Mouse (Mus musculus) heart, postnatal 10 days (tissue): Measurements from ENCODE around the gene Mid1. TPM values are rescaled to one million over a fixed set of nuclear protein-coding genes. Genes with fewer than 3 reads are reported as not detected.

Experiments
- DNase-seq, 2 experiments: peaks; one replicate each; pipeline ENCODE4 v3.0.0; 2021
- intact Hi-C: fragments of 180-260 bp; cut with DNase I; formaldehyde crosslinking; loops from one replicate; pipeline ENCODE4 v1.15.1; 2025
- total RNA-seq, 2 experiments: library from RNA; stranded (reverse); gene quantifications; 2 replicates each; pipeline ENCODE4 v1.2.3; 2021

Gene Mid1
- 10 to 100 TPM in 1 of 2 experiments, 1 to 10 TPM in 1; 9.8 to 12.1 TPM for total RNA-seq

- DNase-seq: peak; percentile 36 to 62
- intact Hi-C loops: loop anchor here (5.0 to 10.0 kb wide), 2 partner anchors 213 to 350 kb away; no protein-coding TSS in a partner anchor
Measured at GRCm38 (mm10) chrX:169685131-169685530, at the start of gene Mid1. TSS of gene Mid1 (plus strand) at chrX:169685199.

- intact Hi-C loops: no loop called here
- DNase-seq: no peak
Measured at GRCm38 (mm10) chrX:169673056-169673455, 11.9 kb upstream of the Mid1 start.

GRCm38 (mm10) chrX:169676313-169676712, 8.7 kb upstream of the Mid1 start:
- intact Hi-C loops: no loop called here

GRCm38 (mm10) chrX:169685731-169686130, 732 bp downstream of the Mid1 start:
- DNase-seq: no peak
- intact Hi-C loops: loop anchor here (5.0 to 10.0 kb wide), 2 partner anchors 213 to 351 kb away; no protein-coding TSS in a partner anchor

More at GRCm38 (mm10) chrX:169676313-169676712, 8.7 kb upstream of the Mid1 start:
- no peak for DNase-seq

GRCm38 (mm10) chrX:169691217-169691616, 6.2 kb downstream of the Mid1 start:
- intact Hi-C loops: no loop called here
- no peak for DNase-seq

GRCm38 (mm10) chrX:169691675-169692074, 6.7 kb downstream of the Mid1 start:
- intact Hi-C loops: no loop called here
- DNase-seq: peak in 1 of 2 experiments; percentile 44

- intact Hi-C loops: no loop called here
- no peak for DNase-seq
Measured at GRCm38 (mm10) chrX:169692225-169692909, 7.4 kb downstream of the Mid1 start.

- intact Hi-C loops: no loop called here
- DNase-seq: no peak
Measured at GRCm38 (mm10) chrX:169704016-169704602, 19.1 kb downstream of the Mid1 start.

GRCm38 (mm10) chrX:169723511-169723910, 38.5 kb downstream of the Mid1 start:
- DNase-seq: peak; percentile 29 to 43

GRCm38 (mm10) chrX:169735387-169735969, 50.5 kb downstream of the Mid1 start:
- intact Hi-C loops: no loop called here
- DNase-seq: no peak

More at GRCm38 (mm10) chrX:169723511-169723910, 38.5 kb downstream of the Mid1 start:
- intact Hi-C loops: no loop called here

- DNase-seq: no peak
- intact Hi-C loops: no loop called here
Measured at GRCm38 (mm10) chrX:169758001-169758400, 73.0 kb downstream of the Mid1 start.

- intact Hi-C loops: no loop called here
- DNase-seq: no peak
Measured at GRCm38 (mm10) chrX:169779535-169779934, 94.5 kb downstream of the Mid1 start, which contains the start of gene 4933400A11Rik. TSS of gene 4933400A11Rik (minus strand) at chrX:169779635.

- intact Hi-C loops: loop anchor here (10.0 kb wide), 1 partner anchor 465 kb away; the partner anchor contains the start of gene Hccs
- no peak for DNase-seq
Measured at GRCm38 (mm10) chrX:169789702-169790101, 104.7 kb downstream of the Mid1 start.

- no peak for DNase-seq
- intact Hi-C loops: loop anchor here (10.0 kb wide), 1 partner anchor 468 kb away; the partner anchor contains the start of gene Hccs
Measured at GRCm38 (mm10) chrX:169792879-169793278, 107.9 kb downstream of the Mid1 start.

GRCm38 (mm10) chrX:169794421-169794820, 109.4 kb downstream of the Mid1 start:
- DNase-seq: no peak
- intact Hi-C loops: loop anchor here (10.0 kb wide), 1 partner anchor 470 kb away; the partner anchor contains the start of gene Hccs

- peak in 1 of 2 experiments; percentile 13 for DNase-seq
- intact Hi-C loops: loop anchor here (5.0 to 10.0 kb wide), 2 partner anchors 87 to 470 kb away; partner anchors contain the start of gene Hccs
Measured at GRCm38 (mm10) chrX:169794831-169795311, 109.9 kb downstream of the Mid1 start.

- peak in 1 of 2 experiments; percentile 15 for DNase-seq
- intact Hi-C loops: loop anchor here (5.0 to 10.0 kb wide), 2 partner anchors 85 to 472 kb away; partner anchors contain the start of gene Hccs
Measured at GRCm38 (mm10) chrX:169797148-169797547, 112.1 kb downstream of the Mid1 start.

GRCm38 (mm10) chrX:169798987-169799680, 114.1 kb downstream of the Mid1 start:
- peak; percentile 29 to 74 for DNase-seq
- intact Hi-C loops: loop anchor here (5.0 to 10.0 kb wide), 2 partner anchors 83 to 474 kb away; partner anchors contain the start of gene Hccs

- DNase-seq: no peak
- intact Hi-C loops: no loop called here
Measured at GRCm38 (mm10) chrX:169800238-169800637, 115.2 kb downstream of the Mid1 start.

GRCm38 (mm10) chrX:169805791-169806190, 120.8 kb downstream of the Mid1 start:
- intact Hi-C loops: no loop called here
- no peak for DNase-seq
